Mouse (Mus musculus) retina, adult 2 months (tissue): ENCODE data around the gene Nostrin.

ENCODE experiments used
- DNase-seq: peaks from one replicate; pipeline ENCODE4 v3.0.0-alpha.2; 2012; ENCODE audit warnings: low read depth, low spot score

The Nostrin gene

DNA sequence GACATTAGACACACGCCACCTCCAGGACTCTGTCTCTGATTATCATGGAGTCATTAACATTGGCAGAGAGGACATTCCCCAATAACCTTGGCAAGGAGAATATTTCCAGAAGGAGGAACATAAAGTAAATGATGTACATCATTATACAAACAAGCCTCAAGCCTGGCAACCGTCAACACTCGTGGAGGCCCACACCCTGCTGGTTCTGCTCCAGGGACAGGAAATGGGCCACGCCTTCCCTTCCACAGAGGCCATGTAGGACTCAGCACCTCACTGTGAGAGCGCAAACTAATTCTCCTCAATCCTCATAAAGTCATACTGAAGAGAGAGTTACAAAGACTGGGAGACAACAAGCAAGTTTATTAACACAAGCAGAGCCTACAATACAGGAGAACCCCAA lies 58.0 kb downstream of the Nostrin start:
- no peak for DNase-seq

DNA sequence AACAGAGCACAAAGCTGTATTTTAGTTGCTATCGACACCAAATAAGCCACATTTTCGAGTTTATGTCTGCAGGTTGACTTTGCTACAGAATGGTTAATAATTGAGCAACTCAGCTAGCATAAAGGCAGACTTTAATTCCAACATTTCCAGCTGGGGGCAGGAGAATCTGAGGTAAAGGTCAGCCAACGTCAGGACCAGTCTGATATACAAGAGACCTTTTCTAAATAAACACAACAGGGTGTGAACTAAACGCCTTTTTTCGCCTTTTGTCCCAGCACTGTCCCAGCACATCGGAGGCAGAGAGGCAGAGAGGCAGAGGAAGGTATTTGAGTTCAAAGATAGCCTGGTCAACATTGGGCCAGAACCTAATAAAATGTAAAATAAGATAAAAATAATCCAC lies 69.6 kb downstream of the Nostrin start:
- DNase-seq = no peak

DNA sequence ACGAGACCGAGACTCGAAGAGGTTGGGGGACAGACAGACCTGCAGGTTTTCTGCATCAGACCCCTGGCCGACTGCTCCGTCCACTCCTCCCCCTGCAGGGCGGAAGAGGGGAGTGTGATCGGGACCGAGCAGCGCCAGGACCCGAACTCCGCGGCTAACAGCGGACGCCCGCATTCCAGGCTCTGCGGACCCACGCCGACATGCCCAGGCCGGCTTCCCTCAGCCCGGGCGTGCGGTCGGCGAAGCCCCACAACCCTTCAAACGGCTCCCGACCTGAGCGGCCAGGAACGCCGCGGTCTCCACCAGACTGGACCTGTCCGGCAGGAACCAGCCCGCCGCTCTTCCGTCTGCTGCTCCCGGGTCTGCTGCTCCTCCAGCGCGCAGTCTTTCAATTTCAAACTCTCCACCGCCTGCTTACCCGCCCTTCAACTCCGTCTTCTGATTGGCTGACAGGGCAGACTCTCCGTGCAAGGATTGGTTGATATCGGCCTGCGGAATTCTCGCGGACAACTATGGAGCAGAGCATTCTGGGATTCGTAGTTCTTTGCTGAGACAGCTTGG lies 70.3 kb downstream of the Nostrin start, which contains the start of gene Spc25:
TSS of gene Spc25 (minus strand) at position 404 of the 561 bp plus-strand sequence.
- peak; percentile 75 for DNase-seq

DNA sequence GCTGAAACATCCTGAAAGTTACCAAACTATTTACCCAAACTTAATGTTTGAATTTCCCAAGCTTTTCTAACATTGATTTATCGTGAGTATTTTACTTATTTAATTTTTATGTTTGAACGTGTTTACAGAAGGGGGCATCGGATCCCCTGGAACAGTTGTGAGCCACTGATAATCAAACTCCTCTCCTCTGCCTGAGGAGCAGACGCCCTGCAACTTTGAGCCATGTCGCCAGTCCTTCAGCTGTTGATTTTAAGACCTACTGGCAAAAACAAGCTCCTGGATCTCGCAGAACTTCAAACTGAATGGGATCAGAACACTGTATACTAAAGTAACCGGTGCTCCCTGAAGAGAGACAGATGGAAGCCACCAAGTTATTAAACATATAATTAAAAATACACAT lies 70.9 kb downstream of the Nostrin start:
- no peak for DNase-seq

DNA sequence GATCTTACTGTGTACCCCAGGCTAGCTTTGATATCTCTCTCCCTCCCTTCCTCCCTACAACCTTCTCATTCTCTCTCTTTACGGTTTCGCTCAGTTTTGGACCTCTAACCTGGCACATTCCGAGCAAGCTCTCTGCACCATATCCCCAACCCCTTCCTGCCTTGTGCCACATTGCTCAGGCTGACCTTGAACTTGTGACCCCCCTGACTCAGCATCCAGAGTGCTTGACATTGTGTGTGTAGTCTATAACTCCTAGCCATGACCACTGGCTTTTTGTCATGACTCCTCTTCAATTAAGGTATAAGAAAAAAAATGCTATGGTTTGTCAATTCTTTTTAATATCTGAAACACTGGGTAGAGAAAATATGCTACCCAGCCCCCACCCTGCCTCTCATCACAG lies 74.1 kb downstream of the Nostrin start:
- no peak for DNase-seq

DNA sequence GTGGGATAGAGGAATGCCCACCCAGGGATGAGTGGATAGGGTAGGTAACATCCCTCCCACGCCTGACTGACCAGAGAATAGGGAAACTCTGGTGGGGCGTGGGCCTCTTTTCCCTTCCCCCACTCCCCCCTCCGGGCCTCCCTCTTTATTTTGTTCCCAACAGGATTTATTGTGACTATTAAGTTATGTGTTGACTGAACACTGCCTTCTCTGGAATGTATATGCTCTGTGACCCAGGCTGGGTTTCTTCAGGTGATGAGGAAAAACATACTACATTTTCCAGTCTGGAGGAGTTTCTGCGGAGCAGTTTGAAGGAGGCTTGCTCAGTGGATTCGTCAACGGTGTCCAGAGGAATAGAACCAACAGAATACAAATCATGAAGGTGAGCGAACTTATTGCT lies 75.2 kb downstream of the Nostrin start, which contains the start of gene G6pc2:
TSS of gene G6pc2 (plus strand) at position 301 of the 400 bp plus-strand sequence.
- DNase-seq = no peak

DNA sequence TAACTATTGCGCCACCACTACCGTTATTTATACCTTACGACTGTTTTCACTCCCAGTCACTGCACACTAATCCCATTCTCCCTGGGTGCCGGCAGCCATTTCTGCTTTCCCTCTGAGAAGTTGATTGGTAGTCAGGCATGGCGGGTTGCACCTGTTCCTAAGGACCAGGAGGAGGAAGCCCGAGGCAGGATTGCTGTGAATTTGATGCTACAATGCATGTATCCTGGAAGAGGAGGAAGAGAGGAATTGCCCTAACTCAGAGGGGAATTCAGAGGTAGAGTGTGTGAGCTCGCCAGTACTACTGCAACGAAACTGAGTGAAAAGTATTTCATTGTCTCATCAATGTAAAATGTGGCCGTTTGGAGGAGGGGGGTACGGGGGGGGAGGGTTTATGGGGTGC lies 77.1 kb downstream of the Nostrin start:
- DNase-seq = no peak

DNA sequence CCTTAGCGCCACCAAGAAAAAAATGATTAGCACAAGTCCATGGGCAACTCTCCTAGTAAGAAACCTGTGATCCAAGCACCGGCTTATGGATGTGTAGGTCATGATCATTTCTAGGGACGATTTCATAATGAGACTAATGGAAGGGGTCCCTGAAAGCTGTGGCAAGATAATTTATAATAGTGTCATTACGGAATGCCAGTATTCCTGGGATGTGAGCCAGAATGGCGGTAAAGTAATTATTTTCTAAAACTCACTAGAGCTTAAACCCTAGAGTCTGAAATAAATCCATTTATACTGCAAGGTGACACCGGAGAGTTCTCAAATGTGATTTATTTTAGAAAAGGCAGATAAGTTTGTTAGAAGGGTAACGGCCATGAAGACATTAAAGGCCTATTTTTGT lies 79.6 kb downstream of the Nostrin start:
- no peak for DNase-seq

DNA sequence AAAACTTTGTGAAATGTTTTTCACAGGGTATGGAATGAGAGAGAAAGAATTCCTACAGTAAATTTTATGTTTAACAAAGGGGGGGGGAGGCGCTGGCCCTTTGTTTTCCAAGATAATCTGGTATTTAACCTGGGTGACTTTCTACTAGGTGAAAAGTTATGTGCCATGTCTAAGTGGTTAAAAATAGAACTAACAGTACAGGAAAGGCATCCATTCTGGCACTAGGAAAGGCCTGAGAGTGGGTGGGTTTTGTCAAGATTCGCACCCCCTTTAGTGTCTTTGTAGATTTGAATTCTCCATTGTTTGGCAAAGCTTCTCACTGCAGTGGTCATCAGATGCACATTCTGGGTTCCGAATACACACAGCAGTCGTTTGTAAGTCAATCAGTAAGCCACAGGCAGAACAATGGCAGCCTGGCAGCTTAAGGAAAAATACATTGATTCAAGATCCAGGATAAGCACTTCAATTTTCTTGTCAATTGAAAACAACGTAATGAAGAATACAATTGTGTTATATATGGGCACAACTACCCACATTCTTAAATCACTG lies 86.3 kb downstream of the Nostrin start:
- no peak for DNase-seq

DNA sequence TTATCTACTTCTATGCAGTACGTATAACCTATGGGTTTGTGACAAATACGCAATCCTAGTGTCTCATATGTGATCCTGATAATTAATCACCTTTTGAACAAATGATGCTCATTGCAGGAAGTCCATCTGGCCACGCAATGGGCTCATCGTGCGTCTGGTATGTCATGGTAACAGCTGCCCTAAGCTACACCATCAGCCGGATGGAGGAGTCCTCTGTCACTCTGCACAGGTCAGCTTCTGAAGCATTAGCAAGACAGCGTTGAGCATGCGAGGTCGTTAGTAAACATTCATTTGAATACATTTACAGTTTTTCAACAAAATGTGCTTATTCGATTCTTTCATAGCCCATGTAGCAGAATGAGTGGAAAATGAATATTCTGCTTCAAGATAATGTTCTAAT lies 87.2 kb downstream of the Nostrin start:
- DNase-seq = no peak

DNA sequence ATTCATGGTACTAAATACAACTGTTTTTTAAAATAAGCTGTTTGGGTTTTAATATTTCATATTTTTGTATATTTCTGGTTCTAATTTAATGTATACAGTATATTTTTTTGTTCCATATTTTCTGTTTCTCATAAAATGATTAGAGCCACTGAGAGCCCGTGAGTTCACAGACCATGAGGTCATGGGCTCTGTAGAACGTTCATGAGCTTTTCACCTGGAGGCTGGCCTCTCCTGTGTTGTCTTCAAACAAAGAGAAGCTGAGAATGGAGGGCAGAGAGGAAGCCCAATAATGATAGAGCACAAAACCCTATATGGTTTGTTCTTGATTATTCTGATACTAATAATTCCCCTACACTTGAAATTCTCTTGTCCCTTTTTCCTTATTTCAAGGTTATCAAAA lies 89.1 kb downstream of the Nostrin start:
- no peak for DNase-seq

DNA sequence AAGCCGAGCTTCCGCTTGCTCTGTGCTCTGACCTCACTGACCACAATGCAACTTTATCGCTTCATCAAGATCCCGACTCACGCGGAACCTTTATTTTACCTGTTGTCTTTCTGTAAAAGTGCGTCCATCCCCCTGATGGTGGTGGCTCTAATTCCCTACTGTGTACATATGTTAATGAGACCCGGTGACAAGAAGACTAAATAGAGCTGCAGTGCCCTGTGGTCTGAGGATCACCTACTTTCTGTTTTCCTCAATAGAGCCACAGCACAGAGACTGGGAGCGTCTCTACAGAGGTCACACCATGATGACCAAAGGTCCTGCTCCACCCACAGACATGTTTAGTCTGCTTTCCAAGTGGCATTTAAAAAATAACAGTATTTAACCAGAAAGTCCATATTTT lies 91.3 kb downstream of the Nostrin start:
- DNase-seq = no peak

DNA sequence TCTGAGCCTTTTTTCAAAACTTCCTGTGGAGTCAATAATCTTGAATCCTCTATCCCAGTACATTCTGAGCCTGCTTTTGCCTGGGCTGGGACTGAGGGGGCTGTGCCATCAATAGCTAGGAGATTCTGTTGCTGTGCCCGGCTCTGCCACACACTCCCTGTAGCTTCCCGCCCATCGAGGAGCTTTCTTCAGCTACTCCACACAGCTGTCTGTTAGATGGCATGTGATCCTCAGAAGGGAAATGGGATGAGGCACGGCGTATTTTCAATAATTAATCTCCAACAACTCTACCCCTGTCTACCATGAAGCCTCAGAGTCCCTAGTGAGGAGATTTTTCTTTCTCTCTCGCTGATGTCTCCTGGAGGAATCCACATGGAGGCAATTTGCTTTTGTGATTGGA lies 93.0 kb downstream of the Nostrin start:
- no peak for DNase-seq

DNA sequence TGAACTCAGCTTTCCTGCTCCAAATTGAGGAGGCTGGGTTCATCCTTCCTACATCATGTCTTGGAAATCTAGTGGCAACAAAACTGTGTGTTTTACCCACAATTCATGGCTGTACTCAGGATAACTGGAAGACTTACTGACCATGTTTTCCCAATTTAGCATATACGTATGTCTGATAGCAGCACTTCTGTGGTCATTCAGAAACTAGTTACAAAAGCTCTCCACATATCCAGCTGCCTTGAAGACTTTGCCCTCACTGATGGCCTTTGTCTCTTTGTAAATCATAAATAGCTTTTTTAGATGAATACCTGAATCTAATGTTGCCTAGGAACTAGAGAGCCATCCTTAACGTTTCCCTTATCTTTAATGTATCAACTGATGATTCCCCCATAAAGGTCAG lies 94.5 kb downstream of the Nostrin start:
- no peak for DNase-seq

DNA sequence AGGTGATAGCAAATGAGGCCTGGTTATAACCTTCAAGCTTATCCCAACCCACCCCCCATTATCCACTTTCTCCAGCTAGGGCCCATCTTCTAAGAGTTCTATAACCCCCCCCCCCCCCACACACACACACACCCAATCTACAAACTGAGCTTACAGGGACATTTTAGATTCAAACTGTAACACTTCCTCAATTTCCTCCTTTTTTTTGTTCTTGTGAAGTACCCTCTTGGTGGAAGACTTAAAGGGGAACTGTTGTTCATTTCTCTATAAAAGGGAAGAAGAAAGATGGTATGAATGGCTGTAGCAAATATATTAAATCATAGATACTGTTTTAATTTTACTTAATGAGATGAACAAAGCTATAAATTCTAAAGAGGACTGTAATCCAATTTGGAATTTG lies 96.5 kb downstream of the Nostrin start:
- no peak for DNase-seq

DNA sequence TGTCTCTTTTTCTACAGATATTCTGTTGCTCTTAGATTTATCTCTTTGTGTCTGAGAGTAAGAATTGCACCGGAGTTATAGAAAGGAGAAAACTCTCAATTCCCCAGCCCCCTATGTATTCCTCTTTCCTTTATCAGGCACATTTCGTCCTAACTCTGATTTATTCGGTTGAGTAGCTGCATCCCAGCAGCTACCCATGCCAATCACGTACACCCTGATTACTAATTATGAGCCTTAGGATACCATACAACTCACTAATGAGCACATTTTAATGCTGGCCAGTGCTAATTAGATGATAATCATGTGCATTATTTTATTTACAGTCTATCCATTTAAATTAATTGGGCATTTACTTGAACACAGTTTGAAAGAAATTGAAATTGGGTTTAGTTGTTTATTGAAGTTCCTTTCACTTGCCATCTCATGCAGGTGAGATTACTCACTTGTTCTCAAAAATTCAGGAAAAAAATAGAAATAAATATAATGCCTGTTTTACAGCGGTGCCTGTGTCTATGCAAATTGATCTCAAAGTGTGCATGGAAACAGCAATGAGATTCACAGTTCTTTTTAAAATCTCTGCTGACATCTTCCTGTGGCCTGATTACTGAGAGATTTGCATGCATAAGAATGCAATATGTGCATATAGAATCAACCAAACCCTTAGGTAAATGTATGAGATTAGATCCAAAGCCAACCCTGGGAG lies 99.5 kb downstream of the Nostrin start:
- no peak for DNase-seq
